Mouse (Mus musculus): ENCODE measurements around the gene Tomm20. TPM values are rescaled to one million over a fixed set of nuclear protein-coding genes. Genes with fewer than 3 reads are reported as not detected.
A peak's percentile ranks its signal among the peaks of the same experiment; 100 is the strongest.

Gene Tomm20
- 346 and 417 TPM in 2 replicates for polyA plus RNA-seq (2012; rRNA removed)

DNA sequence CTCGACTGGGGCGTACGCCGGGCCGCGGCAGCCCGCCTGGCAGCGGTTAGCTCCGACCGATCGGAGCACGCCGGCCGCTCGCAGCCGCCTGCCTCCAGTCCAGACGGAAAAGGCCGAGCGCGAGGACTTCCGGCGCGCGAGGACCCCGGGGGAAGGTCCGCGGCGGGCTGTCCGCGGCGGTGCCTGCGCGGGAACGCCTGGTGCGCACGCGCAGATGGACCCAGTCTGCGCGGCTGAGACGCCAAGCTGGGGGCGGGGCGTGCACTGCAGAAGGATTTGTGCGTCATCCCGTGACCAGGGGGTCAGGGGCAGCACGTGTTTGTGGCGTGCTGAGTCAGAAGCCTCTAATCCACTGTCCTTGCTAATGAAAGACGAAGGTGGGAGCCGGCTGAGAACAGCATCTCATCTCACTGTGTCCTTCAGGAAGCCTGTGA, at the start of gene Tomm20:
TSS of gene Tomm20 (minus strand) at position 115 of the 434 bp plus-strand sequence.
- peaks cover 9% of the 10 kb centered on the region for H3K4me1 ChIP-seq (ENCODE audit: control insufficient read depth, insufficient read depth, insufficient read length)
- peak within 1 kb of the TSS; percentile 67 for H3K4me3 ChIP-seq (ENCODE audit: extremely low read depth, insufficient read depth, insufficient read length)
- no peak for TF ChIP-seq POLR2A (IDR thresholded peaks at IDR 0.05; ENCODE audit: low read depth, low read length)
- no peak for TF ChIP-seq CTCF (IDR thresholded peaks at IDR 0.05; ENCODE audit: extremely low read depth, insufficient read depth, insufficient read length, insufficient replicate concordance)
- WGBS = under 1% methylated on average over 48 of the region's 48 CpGs
- peaks cover 10% of the 10 kb centered on the region; the same call in 1 of the 2 replicates for H3K36me3 ChIP-seq (ENCODE audit: control insufficient read depth, insufficient read depth, low read length)
- H3K27ac ChIP-seq (ENCODE audit: insufficient read depth, low read length) = peak within 1 kb of the TSS; percentile 43; the same call in 1 of the 2 replicates
- DNase-seq (ENCODE audit: low read depth in 1 of 2, low spot score in 2 of 2) = peak; percentile 84 to 92
- H3K27me3 ChIP-seq (ENCODE audit: control insufficient read depth, insufficient read depth, low read length) = no peaks in the 10 kb centered on the region

DNA sequence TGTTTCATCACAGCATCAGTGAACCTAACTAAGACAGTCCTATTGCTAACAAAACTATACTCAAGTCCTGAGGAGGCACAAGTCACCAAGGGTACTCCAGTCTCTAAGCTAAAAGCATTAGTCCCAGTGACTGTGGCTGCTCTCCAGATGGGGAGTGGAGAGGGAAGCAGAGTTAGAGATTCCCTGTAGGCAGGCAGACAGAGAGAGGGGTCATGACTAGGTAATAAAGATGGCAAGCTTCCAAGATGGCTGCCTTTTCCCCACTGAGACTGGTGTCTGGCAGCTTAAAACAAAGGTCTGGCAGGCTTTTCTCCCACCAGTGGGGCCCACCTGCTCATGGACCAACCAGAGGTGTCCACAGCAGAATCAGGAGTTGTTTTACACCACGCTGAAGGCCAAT, 48.9 kb upstream of the Tomm20 start:
- DNase-seq (ENCODE audit: low read depth in 1 of 2, low spot score in 2 of 2) = no peak
- TF ChIP-seq CTCF (IDR thresholded peaks at IDR 0.05; ENCODE audit: extremely low read depth, insufficient read depth, insufficient read length, insufficient replicate concordance) = no peak
- TF ChIP-seq POLR2A (IDR thresholded peaks at IDR 0.05; ENCODE audit: low read depth, low read length) = no peak
- WGBS = 73% methylated on average over 1 of the region's 1 CpGs
- Histone ChIP-seq H3K27ac (ENCODE audit: insufficient read depth, low read length) (no peak overlapping the region), H3K4me1 (ENCODE audit: control insufficient read depth, insufficient read depth, insufficient read length) (no peaks in the 10 kb centered on the region), H3K27me3 (ENCODE audit: control insufficient read depth, insufficient read depth, low read length) (no peaks in the 10 kb centered on the region), H3K36me3 (ENCODE audit: control insufficient read depth, insufficient read depth, low read length) (no peaks in the 10 kb centered on the region), H3K4me3 (ENCODE audit: extremely low read depth, insufficient read depth, insufficient read length) (no peak overlapping the region)

DNA sequence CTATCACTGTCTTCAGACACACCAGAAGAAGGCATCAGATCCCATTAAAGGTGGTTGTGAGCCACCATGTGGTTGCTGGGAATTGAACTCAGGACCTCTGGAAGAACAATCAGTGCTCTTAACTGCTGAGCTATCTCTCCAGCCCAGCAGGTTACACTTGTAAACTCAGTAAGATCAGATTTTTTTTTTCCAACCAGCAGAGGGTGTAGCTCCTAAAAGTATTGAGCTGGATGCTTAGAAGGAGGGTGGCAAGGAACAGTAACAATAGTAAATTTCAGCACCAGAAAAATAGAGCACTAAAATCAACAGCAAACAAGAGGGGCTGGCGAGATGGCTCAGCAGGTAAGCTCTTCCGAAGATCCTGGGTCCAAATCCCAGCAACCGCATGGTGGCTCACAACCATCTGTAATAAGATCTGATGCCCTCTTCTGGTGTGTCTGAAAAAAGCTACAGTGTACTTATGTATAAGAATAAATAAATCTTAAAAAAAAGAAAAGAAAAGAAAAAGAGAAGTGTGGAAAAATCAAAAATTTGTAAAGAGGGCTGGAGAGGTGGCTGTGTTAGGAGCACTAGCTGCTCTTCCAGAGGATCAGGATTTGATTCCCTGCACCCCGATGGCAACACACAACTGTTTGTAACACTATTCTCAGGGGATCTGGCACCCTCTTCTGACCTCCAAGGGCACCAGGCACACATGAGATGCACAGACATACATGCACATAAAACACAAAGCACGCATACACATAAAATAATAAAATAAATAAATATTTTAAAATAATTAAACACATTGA, 43.9 kb upstream of the Tomm20 start:
- H3K36me3 ChIP-seq (ENCODE audit: control insufficient read depth, insufficient read depth, low read length) = no peaks in the 10 kb centered on the region
- no peak overlapping the region for H3K27ac ChIP-seq (ENCODE audit: insufficient read depth, low read length)
- no peak for DNase-seq (ENCODE audit: low read depth in 1 of 2, low spot score in 2 of 2)
- H3K27me3 ChIP-seq (ENCODE audit: control insufficient read depth, insufficient read depth, low read length) = no peaks in the 10 kb centered on the region
- no peaks in the 10 kb centered on the region for H3K4me1 ChIP-seq (ENCODE audit: control insufficient read depth, insufficient read depth, insufficient read length)
- WGBS = 80% methylated on average over 5 of the region's 5 CpGs
- no peak overlapping the region for H3K4me3 ChIP-seq (ENCODE audit: extremely low read depth, insufficient read depth, insufficient read length)
- no peak for TF ChIP-seq CTCF (IDR thresholded peaks at IDR 0.05; ENCODE audit: extremely low read depth, insufficient read depth, insufficient read length, insufficient replicate concordance)
- no peak for TF ChIP-seq POLR2A (IDR thresholded peaks at IDR 0.05; ENCODE audit: low read depth, low read length)

DNA sequence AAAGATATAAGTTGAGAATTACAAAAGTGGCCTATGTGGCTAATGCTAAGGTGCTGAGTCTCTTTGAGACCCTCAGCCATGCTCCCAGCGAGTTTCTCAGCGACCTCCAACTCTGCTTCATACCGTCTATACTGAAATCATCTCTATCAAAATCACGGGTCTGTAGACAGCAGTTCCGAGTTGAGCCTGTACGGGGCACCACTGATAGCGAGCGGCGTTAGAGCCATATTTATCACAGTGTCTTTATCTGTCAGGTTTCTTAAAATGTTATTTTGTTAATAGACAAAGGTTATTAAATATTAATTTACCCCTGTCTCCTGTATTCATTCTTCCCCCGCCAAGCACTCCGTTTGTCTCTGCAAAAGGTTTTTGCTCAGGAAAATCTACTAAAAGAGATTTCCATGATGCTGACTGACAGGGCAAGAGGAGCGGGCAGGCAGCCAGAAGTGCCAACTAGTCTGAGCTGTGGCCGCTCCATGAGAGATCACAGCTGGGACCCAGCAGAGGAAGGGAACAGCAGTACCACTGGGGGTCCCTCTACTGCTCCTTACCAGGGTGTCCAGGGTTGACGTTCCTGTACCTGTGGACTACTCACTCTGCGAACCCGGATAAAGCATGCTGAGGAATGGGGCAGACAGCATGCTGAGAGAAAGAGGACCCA, 42.8 kb upstream of the Tomm20 start:
- no peaks in the 10 kb centered on the region for H3K27me3 ChIP-seq (ENCODE audit: control insufficient read depth, insufficient read depth, low read length)
- WGBS = 70% methylated on average over 16 of the region's 16 CpGs
- H3K4me3 ChIP-seq (ENCODE audit: extremely low read depth, insufficient read depth, insufficient read length) = no peak overlapping the region
- no peak overlapping the region for H3K27ac ChIP-seq (ENCODE audit: insufficient read depth, low read length)
- TF ChIP-seq CTCF (IDR thresholded peaks at IDR 0.05; ENCODE audit: extremely low read depth, insufficient read depth, insufficient read length, insufficient replicate concordance) = no peak
- no peak for TF ChIP-seq POLR2A (IDR thresholded peaks at IDR 0.05; ENCODE audit: low read depth, low read length)
- H3K36me3 ChIP-seq (ENCODE audit: control insufficient read depth, insufficient read depth, low read length) = no peaks in the 10 kb centered on the region
- DNase-seq (ENCODE audit: low read depth in 1 of 2, low spot score in 2 of 2) = no peak
- no peaks in the 10 kb centered on the region for H3K4me1 ChIP-seq (ENCODE audit: control insufficient read depth, insufficient read depth, insufficient read length)

DNA sequence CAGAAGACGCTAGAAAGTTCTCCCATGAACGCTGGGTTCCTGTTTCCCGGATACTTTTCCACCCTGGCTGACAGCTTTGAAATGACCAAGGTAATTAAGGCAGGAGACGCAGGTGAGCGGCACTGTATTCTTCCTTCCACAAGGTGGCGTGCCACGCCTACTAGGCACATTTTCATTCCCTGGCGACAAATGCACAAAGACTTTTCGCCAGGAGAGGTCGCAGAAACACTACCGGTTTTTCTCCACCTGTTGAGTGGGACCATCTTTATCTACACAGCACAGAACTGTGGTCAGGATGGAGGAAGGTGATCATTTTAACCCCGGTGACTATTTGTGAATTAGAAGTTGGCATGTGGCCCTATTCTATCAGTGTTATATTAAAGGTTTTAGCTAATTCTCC, 40.9 kb upstream of the Tomm20 start:
- peak; percentile 55 to 63 for DNase-seq (ENCODE audit: low read depth in 1 of 2, low spot score in 2 of 2)

DNA sequence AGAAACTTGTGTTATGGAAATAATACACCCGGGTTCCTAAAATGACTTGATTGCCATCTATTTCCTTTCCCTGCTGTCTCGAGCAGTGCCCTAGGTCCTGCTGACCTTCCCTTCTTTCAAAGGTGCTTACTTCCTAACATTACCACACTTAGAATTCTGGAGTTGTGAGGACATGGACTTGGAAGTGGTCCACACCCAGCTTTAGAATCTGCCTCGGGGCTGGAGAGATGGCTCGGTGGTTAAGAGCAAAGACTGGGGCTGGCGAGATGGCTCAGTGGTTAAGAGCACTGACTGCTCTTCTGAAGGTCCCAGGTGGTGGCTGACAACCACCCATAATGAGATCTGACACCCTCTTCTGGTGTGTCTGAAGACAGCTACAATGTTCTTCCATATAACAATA, 34.4 kb upstream of the Tomm20 start:
- H3K27ac ChIP-seq (ENCODE audit: insufficient read depth, low read length) = no peak overlapping the region
- DNase-seq (ENCODE audit: low read depth in 1 of 2, low spot score in 2 of 2) = no peak

More for the DNA sequence above, 40.9 kb upstream of the Tomm20 start:
- 3% methylated on average over 12 of the region's 12 CpGs for WGBS
- Histone ChIP-seq H3K36me3 (ENCODE audit: control insufficient read depth, insufficient read depth, low read length) (no peaks in the 10 kb centered on the region), H3K27me3 (ENCODE audit: control insufficient read depth, insufficient read depth, low read length) (no peaks in the 10 kb centered on the region), H3K27ac (ENCODE audit: insufficient read depth, low read length) (no peak overlapping the region), H3K4me1 (ENCODE audit: control insufficient read depth, insufficient read depth, insufficient read length) (no peaks in the 10 kb centered on the region), H3K4me3 (ENCODE audit: extremely low read depth, insufficient read depth, insufficient read length) (no peak overlapping the region)
- peak; percentile 77; the same call in 1 of the 2 replicates for TF ChIP-seq CTCF (IDR thresholded peaks at IDR 0.05; ENCODE audit: extremely low read depth, insufficient read depth, insufficient read length, insufficient replicate concordance)
- TF ChIP-seq POLR2A (IDR thresholded peaks at IDR 0.05; ENCODE audit: low read depth, low read length) = no peak

More for the DNA sequence above, 34.4 kb upstream of the Tomm20 start:
- TF ChIP-seq POLR2A (IDR thresholded peaks at IDR 0.05; ENCODE audit: low read depth, low read length) = no peak
- TF ChIP-seq CTCF (IDR thresholded peaks at IDR 0.05; ENCODE audit: extremely low read depth, insufficient read depth, insufficient read length, insufficient replicate concordance) = no peak
- Histone ChIP-seq H3K36me3 (ENCODE audit: control insufficient read depth, insufficient read depth, low read length) (no peaks in the 10 kb centered on the region), H3K4me1 (ENCODE audit: control insufficient read depth, insufficient read depth, insufficient read length) (no peaks in the 10 kb centered on the region), H3K4me3 (ENCODE audit: extremely low read depth, insufficient read depth, insufficient read length) (no peak overlapping the region), H3K27me3 (ENCODE audit: control insufficient read depth, insufficient read depth, low read length) (no peaks in the 10 kb centered on the region)
- WGBS = 50% methylated on average over 5 of the region's 5 CpGs

All from spleen, adult 2 months (tissue).